Mouse (Mus musculus): Measurements from ENCODE around the gene Slc7a3.
"Not testable (repeated sequence)": the region's sequence is repeated elsewhere in the genome, so short reads cannot be mapped to it uniquely, and the experiment has no call there.

Slc7a3 gene

GRCm38 (mm10) chrX:101085920-101086319 is at the start of gene Slc7a3:
TSS of gene Slc7a3 (minus strand) at chrX:101086020.
- DNase-seq (ENCODE audit: low spot score) = no peak

GRCm38 (mm10) chrX:101131992-101132791 is 46.4 kb upstream of the Slc7a3 start:
- peak; percentile 34 for DNase-seq (ENCODE audit: low spot score)

GRCm38 (mm10) chrX:101131001-101131400 is 45.2 kb upstream of the Slc7a3 start:
- DNase-seq (ENCODE audit: low spot score) = peak; percentile 62

- peak; percentile 34 for DNase-seq (ENCODE audit: low spot score)
Observed at GRCm38 (mm10) chrX:101128559-101128958, 42.7 kb upstream of the Slc7a3 start.

GRCm38 (mm10) chrX:101126977-101127376 is 41.2 kb upstream of the Slc7a3 start:
- DNase-seq (ENCODE audit: low spot score) = no peak

- no peak for DNase-seq (ENCODE audit: low spot score)
Observed at GRCm38 (mm10) chrX:101126474-101126955, 40.7 kb upstream of the Slc7a3 start.

GRCm38 (mm10) chrX:101120546-101120945 is 34.7 kb upstream of the Slc7a3 start:
- no peak for DNase-seq (ENCODE audit: low spot score)

GRCm38 (mm10) chrX:101085211-101085610 is 609 bp downstream of the Slc7a3 start:
- not testable (repeated sequence) for DNase-seq (ENCODE audit: low spot score)

- DNase-seq (ENCODE audit: low spot score) = no peak
Observed at GRCm38 (mm10) chrX:101084192-101084591, 1.6 kb downstream of the Slc7a3 start.

- no peak for DNase-seq (ENCODE audit: low spot score)
Observed at GRCm38 (mm10) chrX:101065245-101065644, 20.6 kb downstream of the Slc7a3 start.

GRCm38 (mm10) chrX:101063503-101063902 is 22.3 kb downstream of the Slc7a3 start:
- no peak for DNase-seq (ENCODE audit: low spot score)

- DNase-seq (ENCODE audit: low spot score) = no peak
Observed at GRCm38 (mm10) chrX:101059541-101059940, 26.3 kb downstream of the Slc7a3 start, which contains the start of gene Tex11. TSS of gene Tex11 (minus strand) at chrX:101059667.
